Mouse (Mus musculus): ENCODE data around the gene Pitpnm2.

GRCm38 (mm10) chr5:124251070-124251469 is 1.5 kb upstream of the Pitpnm2 start:
- TF ChIP-seq CTCF (conservative IDR thresholded peaks at IDR 0.05; ENCODE audit: low read length) (no peak), NANOG (IDR thresholded peaks at IDR 0.05; ENCODE audit: borderline replicate concordance, low read length) (no peak), POU5F1 (IDR thresholded peaks at IDR 0.05; ENCODE audit: borderline replicate concordance, low read length) (no peak)
